Mouse (Mus musculus) brain, embryonic 14.5 days (tissue): ENCODE measurements around the gene H2al3. TPM values are rescaled to one million over a fixed set of nuclear protein-coding genes. Genes with fewer than 3 reads are reported as not detected.

ENCODE experiments used
- DNase-seq: peaks from one replicate; pipeline ENCODE4 v3.0.0-alpha.2; 2011; ENCODE audit warnings: low read depth
- CTCF ChIP-seq: fragments of 200-500 bp; IDR thresholded peaks from 2 replicates; pipeline ENCODE4 v1.5.1; 2012; ENCODE audit warnings: inconsistent platforms, mild to moderate bottlenecking, moderate library complexity, borderline replicate concordance; ENCODE audit not compliant: insufficient read depth, insufficient read length; ENCODE audit errors: extremely low read depth
- POLR2A ChIP-seq: fragments of 200-500 bp; IDR thresholded peaks from 2 replicates; pipeline ENCODE4 v1.6.1; 2012; ENCODE audit warnings: mild to moderate bottlenecking, inconsistent platforms, borderline replicate concordance; ENCODE audit not compliant: poor library complexity, insufficient read depth, insufficient read length, severe bottlenecking; ENCODE audit errors: extremely low read depth
- polyA plus RNA-seq: library from polyadenylated mRNA; depleted of rRNA; stranded (reverse); fragments of >200 nt; gene quantifications from 2 replicates; pipeline ENCODE4 v1.2.3, GENCODE M21; 2012; rRNA removed

Gene H2al3
- polyA plus RNA-seq = not detected in 2 replicates

DNA sequence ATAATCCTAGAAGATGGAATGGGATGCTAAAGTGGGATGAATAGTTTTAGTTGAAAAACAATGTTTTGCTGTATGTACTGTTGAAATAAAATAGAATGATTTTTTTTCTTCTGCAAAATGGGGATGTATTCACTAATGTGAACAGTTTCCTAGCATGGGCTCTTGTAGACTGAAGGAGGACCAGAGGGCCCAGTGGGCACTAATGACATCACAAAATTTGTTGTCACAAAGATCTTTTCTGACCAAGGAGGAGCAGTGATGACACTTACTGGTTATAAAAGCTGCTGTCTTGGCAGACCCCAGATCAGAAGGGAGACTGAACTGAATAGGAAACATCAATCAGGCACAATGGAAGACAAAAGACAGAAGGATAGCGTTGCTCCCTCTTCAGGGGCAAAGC lies at the start of gene H2al3:
TSS of gene H2al3 (plus strand) at position 301 of the 400 bp plus-strand sequence.
- DNase-seq = no peak
- no peak for TF ChIP-seq CTCF
- no peak for TF ChIP-seq POLR2A

DNA sequence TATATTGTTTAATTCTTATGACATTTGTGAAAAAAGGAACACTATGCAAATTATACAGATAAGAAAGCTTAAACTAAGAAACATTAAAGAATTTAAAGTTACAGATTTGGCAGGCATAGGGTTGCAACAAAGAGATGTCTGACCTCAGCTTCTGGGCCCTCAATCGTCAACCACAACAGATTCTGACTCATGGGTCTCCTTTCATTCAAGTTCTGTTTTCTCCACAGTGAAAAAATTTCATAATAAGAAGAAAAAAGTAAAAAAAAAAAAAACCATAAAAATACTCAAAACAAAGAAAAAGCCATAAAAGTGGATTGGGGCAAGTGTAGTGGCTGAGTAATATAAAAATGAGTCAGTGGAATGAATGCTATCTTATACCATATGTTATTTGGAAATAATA lies 39.4 kb upstream of the H2al3 start:
- DNase-seq = no peak
- no peak for TF ChIP-seq POLR2A
- TF ChIP-seq CTCF = no peak

DNA sequence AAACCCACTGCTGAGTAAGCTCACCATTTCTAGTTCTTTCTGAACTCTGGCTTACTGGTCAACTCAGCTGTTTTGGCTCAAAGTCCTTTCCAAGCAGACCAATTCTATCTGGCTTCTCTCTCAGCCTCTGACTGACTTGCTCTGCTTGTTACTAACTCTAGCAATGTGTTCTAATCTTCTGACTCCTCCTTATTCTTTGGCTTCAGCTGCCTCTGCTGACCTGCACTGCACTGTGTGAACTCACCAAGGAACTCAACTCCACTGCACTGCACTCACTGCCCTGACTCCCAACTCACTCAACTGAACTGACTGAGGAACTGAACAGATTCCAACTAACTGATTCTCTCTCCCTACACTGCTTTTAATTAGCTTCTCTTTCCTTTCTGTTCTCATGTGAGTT lies 37.0 kb upstream of the H2al3 start:
- DNase-seq = no peak
- TF ChIP-seq CTCF = no peak
- TF ChIP-seq POLR2A = no peak

DNA sequence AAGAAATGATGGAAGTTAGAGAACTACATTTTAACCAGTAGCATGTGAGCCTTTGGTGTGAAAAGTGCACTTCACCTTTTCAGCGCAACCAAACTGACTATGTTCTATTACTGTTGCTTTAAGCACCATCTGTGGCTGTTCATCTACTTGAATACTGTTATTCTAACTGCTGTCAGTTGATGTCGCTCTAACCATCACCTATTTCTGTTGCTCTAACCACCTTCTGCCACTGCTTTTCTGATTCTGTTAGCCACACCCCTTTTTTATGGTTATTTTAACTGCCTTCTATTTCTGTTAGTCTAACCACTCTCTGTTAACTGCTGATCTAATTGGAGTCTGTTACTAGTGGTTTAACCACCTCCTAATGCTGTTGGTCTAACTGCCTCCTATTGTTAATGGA lies 14.7 kb upstream of the H2al3 start:
- TF ChIP-seq POLR2A (no peak), CTCF (no peak)
- DNase-seq = no peak

DNA sequence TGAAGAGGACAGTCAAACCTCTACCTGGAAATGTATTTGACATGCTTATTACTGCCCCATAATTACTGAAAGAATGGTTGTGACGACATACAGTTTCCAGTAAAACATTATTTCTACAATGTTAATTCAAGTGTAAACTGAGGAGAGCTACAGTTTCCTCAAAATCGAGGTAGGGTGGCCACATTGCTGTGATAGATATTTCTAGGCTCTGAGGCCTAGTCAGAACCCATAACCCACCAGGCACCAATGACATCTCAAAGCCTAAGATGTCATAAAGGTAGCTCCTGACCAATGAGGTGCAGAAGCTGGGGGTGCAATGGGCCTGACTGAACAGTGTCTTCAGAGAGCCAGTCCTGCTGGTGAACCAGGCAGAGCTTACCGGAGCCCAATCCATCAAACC lies 2.9 kb upstream of the H2al3 start, which contains the start of gene Hypm:
TSS of gene Hypm (plus strand) at position 301 of the 400 bp plus-strand sequence.
- TF ChIP-seq POLR2A = no peak
- no peak for TF ChIP-seq CTCF
- DNase-seq = no peak

DNA sequence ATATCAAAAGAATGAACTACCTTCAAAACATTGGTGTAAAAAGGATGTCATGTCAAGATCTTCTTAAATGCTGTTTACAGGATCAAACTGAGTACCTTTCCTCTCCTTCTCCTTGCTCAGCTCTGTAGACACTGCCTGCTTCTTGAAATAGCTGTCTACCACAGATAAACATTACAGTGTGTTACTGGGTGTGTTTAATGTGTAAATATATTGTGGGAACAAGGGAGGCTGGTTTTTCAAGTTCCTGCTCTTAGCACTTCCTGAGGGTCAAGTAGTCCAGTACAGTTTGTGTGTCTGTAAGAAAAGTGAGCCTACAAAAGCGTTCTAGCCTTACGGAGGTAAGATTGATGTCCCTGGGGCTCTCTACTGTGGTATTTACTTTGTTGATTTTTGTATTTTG lies 12.4 kb downstream of the H2al3 start:
- TF ChIP-seq POLR2A (no peak), CTCF (no peak)

DNA sequence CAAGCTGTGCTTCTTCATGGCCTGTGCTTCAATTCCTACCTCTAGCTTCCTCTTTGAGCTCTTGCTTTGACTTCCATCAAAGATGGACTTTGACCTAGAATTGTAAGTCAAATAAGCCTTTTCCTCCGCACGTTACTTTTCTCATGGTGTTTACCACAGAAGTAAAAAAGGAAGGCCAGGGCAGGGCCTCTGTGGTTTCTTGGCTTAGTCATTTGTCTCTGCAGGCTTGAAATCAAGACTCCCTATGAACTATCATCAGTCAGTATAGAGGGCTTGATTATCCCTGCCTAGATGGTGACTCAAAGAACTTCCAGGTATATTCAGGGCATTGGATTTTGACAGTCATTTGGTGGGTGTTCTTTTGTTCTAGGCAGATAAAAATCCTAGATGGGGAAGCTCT lies 26.0 kb downstream of the H2al3 start:
- TF ChIP-seq POLR2A (no peak), CTCF (no peak)
- no peak for DNase-seq

More for the DNA sequence above, 12.4 kb downstream of the H2al3 start:
- DNase-seq = no peak

DNA sequence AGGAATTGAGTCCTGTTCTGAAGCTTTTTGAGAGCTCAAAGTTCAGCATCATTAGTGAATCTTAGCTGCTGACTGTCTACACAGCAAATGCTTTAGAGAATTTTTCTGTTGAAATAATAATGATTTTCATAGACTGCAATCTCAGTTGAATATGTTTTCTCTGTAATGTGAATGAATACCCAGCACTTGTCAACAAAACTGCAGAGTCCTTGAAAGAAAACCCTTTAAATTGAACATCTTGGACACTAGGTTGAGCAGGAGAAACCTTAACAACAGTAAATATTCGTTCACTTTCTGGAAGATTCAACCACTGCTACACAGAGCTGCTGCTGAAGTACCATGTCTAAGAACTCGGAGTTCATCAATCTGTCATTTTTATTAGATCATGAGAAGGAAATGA lies 35.8 kb downstream of the H2al3 start, which contains the start of gene Sytl5:
TSS of gene Sytl5 (plus strand) at position 301 of the 400 bp plus-strand sequence.
- DNase-seq = no peak
- no peak for TF ChIP-seq CTCF
- no peak for TF ChIP-seq POLR2A

Other genes with a start within 250 kb of the H2al3 start
- 25.0 and 29.2 TPM in 2 replicates for gene Dynlt3, start 186.7 kb upstream of the H2al3 start, polyA plus RNA-seq
- not detected in 2 replicates for gene Hypm, start 2.8 kb upstream of the H2al3 start, polyA plus RNA-seq
- gene Sytl5, start 35.9 kb downstream of the H2al3 start, polyA plus RNA-seq = 0.33 and 0.51 TPM in 2 replicates